Mouse (Mus musculus): Measurements from ENCODE around the gene Cnot6.

Gene Cnot6

GRCm38 (mm10) chr11:49713336-49714334, 1.1 kb upstream of the Cnot6 start:
- DNase-seq (ENCODE audit: low spot score) = no peak

- DNase-seq (ENCODE audit: low spot score) = no peak
These were observed 455 bp downstream of the Cnot6 start for GRCm38 (mm10) chr11:49711981-49712554.

- no peak for DNase-seq (ENCODE audit: low spot score)
These were observed 1.9 kb downstream of the Cnot6 start for GRCm38 (mm10) chr11:49710664-49711063.

DNA sequence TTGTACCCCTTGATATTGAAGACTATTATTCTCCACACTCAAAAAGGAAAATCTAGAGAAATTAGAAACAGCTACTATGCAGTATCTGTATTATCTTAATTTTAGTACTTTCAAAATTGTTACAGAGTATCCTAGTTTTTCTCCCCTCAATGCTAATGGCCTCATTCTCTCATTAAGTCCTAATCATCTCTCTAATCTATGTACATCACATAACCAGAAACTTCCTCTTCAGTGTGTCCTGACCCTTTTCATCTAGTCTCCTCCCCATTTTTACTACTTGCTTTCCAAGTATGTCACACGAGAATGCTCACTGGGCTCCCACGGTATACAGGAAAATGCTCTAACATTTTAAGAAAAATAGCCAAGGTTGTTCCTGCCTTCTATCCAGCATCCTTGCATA, 4.7 kb downstream of the Cnot6 start:
- DNase-seq (ENCODE audit: low spot score) = no peak

GRCm38 (mm10) chr11:49704804-49705203, 7.7 kb downstream of the Cnot6 start:
- DNase-seq (ENCODE audit: low spot score) = no peak

DNA sequence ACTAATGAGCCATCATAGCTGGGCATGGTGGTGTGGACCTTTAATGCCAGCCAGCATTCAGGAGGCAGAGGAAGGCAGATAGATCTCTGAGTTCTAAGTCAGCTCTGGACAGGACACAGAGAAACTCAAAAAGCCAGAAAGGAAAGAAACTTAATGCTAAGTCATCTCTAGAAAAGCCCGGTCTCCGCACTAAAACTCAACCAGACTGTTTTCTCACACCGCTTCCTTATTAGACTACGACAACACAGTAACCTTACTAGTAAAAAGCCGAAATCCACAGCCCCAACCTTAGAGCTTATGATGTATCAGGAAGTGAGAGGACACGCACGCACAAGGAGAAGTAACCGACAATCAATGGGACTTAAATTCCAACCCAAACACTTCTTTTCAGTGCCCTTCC, 10.5 kb downstream of the Cnot6 start:
- DNase-seq (ENCODE audit: low spot score) = no peak

DNA sequence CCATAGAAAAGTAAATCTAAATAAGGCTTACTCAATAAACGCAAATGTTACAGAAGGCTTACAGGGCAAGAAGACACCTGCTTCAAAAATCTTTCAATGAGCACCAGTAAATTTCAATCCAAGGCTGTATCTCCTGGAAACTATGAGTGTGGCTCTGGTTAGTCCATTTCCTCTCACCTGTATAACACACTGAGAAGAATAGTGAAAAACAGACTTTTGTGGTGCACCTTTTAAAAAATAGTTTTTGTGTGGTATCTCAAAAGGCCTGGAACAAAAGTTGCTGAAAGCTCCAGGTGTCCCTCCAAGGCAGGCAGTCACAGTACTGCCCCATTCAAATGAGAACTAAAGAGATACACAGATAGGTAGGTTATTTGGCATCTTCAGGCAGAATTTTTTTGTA, 13.4 kb downstream of the Cnot6 start:
- no peak for DNase-seq (ENCODE audit: low spot score)

- no peak for DNase-seq (ENCODE audit: low spot score)
These were observed 14.7 kb downstream of the Cnot6 start for GRCm38 (mm10) chr11:49697779-49698178.

- DNase-seq (ENCODE audit: low spot score) = no peak
These were observed 16.1 kb downstream of the Cnot6 start for GRCm38 (mm10) chr11:49696472-49696871.

DNA sequence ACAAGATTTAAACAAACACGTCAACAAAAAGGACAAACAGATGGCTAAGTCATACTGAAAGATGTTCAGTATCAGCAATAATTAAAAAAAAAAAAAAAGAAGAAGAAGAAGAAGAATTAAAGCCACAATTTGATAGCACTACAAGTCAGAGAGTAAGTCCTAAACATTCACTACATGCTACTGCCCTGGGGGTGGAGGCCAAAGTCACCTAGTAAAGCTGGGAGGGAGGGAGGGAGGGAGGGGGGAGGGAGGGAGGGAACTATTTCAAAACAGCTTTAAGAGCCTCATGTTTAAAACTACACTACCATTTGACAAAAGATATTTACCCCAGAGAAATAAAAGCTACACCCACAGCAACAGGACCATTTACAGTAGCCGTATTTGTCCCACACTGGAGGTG, 16.8 kb downstream of the Cnot6 start:
- no peak for DNase-seq (ENCODE audit: low spot score)

DNA sequence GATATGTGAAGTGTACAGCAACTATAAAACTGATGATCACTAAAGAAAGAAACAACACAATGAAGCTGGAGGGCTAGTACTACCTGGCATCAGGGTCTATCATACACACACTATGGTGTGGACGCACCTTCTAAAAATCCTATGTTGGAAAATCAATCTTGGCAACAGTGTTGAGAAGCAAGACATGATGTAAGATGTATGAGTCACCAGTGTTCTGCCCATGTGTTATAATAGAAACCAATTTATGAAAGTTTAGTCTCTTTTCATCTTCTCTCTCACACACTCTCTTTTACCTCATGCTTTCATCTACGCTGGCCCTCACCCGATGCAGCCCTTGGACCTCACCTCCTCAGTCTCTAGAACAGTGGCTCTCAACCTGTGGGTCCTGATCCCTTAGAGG, 17.5 kb downstream of the Cnot6 start:
- no peak for DNase-seq (ENCODE audit: low spot score)

DNA sequence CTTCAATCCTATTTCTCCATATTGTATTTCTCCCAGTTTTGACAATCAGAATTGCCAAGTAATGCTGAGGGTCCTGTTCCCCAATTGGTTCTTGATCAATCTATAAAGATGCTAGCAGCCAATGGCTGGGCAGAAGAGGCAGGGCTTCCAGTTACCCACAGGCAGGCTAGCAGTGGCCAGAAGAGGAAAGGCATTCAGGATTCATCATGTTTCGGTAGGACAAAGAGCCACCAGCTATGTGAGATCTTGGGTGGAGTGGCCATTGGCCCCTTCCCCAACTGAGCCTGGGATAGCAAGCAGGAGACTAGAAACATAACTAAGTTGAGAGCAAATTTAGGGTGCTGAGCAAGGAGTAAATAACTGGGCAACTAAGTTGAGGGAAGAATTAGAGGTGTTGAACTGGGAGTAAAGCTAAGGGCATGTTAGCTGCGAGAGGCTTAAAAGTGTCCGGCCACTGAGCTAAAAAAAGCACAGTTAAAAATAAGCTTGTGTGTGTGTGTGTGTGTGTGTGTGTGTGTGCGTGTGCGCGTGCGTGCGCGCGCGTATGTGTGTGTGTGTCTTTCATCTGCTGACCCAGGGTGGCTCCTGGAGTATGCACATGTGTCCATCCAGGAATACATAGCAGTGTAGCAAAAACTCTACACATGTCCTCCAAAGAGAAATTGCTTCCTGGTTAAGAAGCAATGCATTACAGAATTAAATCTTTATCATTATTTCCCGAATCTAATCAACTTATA, 28.1 kb downstream of the Cnot6 start:
- no peak for DNase-seq (ENCODE audit: low spot score)

DNA sequence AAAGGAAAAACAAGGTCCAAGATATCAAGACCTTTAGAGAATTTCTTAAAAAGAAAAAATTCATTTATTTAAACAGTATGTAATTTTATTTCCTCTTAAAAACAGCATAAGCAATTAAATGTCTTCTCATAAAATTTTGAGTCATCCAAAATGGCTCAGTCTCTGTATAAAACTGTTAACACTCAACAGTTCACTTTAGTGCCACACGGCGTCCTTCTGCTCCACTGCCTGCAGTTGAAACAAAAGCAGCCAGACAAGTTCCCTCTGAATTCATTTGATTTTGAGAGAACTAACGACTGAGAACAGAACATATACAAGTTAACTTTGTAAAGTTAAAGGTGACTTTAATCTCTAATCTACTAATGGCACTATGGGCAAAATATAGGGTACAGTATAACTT, 39.1 kb downstream of the Cnot6 start:
- no peak for DNase-seq (ENCODE audit: low spot score)

DNA sequence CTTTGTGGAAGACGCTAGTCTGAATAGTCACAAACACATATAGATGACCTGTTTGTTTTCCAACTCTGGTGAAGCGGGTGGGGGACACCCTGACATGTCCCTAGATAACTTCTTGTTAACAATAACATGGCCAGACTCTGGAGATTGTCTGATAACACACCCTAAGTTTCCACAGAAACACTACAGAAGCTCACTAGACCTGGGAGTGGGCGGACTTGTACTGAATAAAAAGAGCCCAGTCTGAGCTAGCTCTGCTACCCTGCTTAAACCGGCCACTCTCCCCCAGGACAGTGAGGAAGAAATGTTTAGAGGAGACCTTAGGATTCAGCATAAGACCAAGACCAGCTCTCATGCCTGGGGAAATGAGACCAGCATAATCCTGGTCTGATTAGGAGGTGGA, 47.1 kb downstream of the Cnot6 start:
- DNase-seq (ENCODE audit: low spot score) = no peak

GRCm38 (mm10) chr11:49664262-49665140, 48.0 kb downstream of the Cnot6 start:
- DNase-seq (ENCODE audit: low spot score) = no peak

DNA sequence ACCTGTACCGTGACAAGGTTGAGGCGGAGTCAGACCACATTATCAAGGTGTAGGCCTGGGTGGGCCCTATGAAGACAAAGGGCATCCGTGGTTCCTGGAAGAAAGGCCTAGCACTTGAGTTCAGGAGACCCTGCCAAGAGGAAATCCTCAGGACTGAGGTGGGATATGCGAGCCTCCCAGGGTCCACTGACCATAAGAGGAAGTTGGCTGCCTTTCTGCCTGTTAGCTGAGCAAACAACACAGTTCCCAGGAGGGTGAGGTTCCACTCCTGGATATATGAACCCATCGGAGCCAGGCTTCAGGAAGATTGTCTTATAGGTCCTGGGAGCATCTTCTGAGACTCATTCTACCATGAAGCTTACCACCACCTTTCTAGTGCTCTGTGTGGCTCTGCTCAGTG, 49.2 kb downstream of the Cnot6 start, which contains the start of gene Scgb3a1:
Gene Scgb3a1 (plus strand): TSS at position 301 of the 400 bp plus-strand sequence.
- no peak for DNase-seq (ENCODE audit: low spot score)

GRCm38 (mm10) chr11:49662292-49662780, 50.2 kb downstream of the Cnot6 start:
- DNase-seq (ENCODE audit: low spot score) = no peak

DNA sequence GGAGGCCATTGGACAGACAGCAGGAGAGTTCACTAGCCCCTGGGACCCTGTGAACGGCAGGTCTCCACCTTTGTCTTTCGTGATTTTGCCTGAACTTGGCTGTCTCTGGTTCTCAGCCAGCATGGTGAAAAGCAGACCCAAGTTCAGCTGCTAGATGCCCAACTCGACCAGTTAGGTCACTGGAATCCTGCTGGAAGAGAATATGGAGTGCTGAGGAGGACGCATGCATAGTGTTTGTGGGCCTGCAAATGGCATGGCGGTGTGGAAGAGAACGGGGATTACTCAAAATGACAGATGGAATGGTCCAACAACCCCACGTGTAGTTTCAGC, 53.1 kb downstream of the Cnot6 start:
- DNase-seq (ENCODE audit: low spot score) = no peak

DNA sequence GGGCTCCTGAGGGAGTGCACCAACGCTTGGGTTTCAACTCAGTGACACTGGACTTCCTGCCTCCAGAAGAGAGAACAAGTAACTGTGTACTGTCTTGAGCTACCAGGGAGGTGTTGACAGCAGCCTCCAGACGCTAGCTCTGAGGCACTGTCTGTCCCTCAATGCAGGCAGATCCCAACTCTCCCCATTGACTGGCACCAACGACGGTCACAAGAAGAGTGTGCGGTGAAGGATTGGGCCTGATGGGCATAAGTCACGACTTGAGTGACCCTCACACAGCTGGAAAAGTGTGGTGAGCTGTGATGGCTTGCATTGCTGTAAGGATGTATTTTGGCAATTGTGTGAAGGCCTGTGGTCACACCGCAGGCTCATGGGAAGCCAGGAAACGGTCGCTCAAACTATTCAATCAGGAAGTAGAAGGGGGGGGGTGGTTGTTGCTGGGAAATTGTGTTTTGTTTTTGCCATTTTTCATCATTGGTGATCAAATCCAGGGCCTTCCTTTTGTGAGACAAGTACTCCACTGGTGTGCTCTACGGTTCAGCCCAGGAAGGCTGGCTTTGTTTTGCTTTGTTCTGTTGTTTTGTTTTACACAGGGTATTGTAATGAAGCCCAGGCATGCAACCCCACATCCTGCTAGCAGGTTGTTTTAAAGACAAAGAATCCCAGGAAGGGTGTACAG, 53.6 kb downstream of the Cnot6 start:
- no peak for DNase-seq (ENCODE audit: low spot score)

DNA sequence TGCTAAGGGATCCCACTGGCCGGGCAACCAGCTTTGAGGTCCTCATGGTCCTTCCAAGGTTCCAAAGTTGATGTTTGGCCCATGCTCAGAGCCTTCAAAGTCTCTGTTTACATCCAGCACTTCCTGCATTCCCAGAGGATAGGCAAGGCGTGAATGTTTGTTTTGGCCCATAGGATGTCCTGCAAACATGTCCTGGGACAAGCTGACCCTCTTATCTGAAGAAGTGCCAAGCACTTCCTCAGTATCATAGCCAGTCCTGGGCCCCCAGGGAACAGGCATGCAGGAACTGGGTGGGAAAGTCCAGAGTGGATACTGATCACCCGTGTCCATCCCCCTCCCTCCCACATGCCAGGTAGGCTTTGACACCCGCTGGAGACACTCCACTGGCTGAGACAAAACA, 54.5 kb downstream of the Cnot6 start:
- DNase-seq (ENCODE audit: low spot score) = no peak

DNA sequence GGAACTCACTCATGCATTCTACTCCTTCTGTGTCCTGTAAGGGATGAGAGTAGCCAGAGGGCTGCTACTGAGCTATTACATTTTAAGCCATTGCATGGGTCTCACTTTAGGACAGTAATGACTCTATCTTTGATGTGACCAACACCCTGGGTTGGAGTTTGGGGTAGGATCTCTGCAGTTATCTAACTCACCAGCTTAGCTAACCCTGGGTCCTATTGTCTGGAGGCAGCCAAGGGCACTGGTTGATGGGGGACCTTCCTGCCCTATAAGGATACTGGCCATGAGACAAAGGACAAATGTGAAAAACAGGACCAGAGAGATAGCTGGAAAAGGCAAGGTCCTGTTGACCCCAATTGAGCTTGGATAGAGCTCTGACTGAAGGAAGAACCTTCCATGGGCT, 57.0 kb downstream of the Cnot6 start:
- DNase-seq (ENCODE audit: low spot score) = no peak
